Mouse (Mus musculus) heart, embryonic 13.5 days (tissue): ENCODE data around the gene Ajuba. TPM values are rescaled to one million over a fixed set of nuclear protein-coding genes. Genes with fewer than 3 reads are reported as not detected.

Experiments
- ATAC-seq: fragments of 200-750 bp; cut with Nextera tagmentation; 2 replicates; pipeline ENCODE4 v1.8.0; 2017; ENCODE audit warnings: moderate TSS enrichment; ENCODE audit not compliant: insufficient number of reproducible peaks, low FRiP score, low TSS enrichment; ENCODE audit errors: extremely low read depth
- H3K27ac ChIP-seq: fragments of 300-500 bp; sonication (generic); replicated peaks from 2 replicates; pipeline ENCODE4 v1.5.1; 2015; ENCODE audit warnings: moderate library complexity, mild to moderate bottlenecking, inconsistent platforms
- H3K27me3 ChIP-seq: fragments of 300-500 bp; sonication (generic); replicated peaks from 2 replicates; pipeline ENCODE4 v1.6.1; 2015; ENCODE audit warnings: mild to moderate bottlenecking, inconsistent platforms
- H3K36me3 ChIP-seq: fragments of 300-500 bp; sonication (generic); 2 replicates; pipeline ENCODE4 v1.6.1; 2015; ENCODE audit warnings: mild to moderate bottlenecking, inconsistent platforms
- H3K4me1 ChIP-seq: fragments of 300-500 bp; sonication (generic); 2 replicates; pipeline ENCODE4 v1.6.1; 2015; ENCODE audit warnings: inconsistent platforms
- H3K4me2 ChIP-seq: fragments of 300-500 bp; sonication (generic); 2 replicates; pipeline ENCODE4 v1.6.1; 2015; ENCODE audit warnings: inconsistent platforms, mild to moderate bottlenecking, moderate library complexity
- H3K4me3 ChIP-seq: fragments of 300-500 bp; sonication (generic); 2 replicates; pipeline ENCODE4 v1.5.1; 2015; ENCODE audit warnings: moderate library complexity, mild to moderate bottlenecking, inconsistent platforms
- H3K9ac ChIP-seq: fragments of 300-500 bp; sonication (generic); 2 replicates; pipeline ENCODE4 v1.6.1; 2015; ENCODE audit warnings: inconsistent platforms, mild to moderate bottlenecking, moderate library complexity
- H3K9me3 ChIP-seq: fragments of 300-500 bp; sonication (generic); 2 replicates; pipeline ENCODE4 v1.6.1; 2016; ENCODE audit warnings: inconsistent platforms
- WGBS: fragments of 180-500 bp; shearing (Covaris S2); methylation state at CpG from one replicate; pipeline ENCODE4 v1.1.7; 2015; ENCODE audit warnings: mixed read lengths; 5-methylcytosine and 5-hydroxymethylcytosine counted together
- polyA plus RNA-seq: library from polyadenylated mRNA; unstranded; fragments of >200 nt; fragmentation: Nextera tagmentation; extraction: Ambion mirVana; gene quantifications from 2 replicates; pipeline ENCODE4 v1.2.1, GENCODE M21; 2015

Ajuba gene
- polyA plus RNA-seq, 1 experiment from 2014 or later, result 28.1 TPM

- ATAC-seq, result no peak
- Histone ChIP-seq H3K27me3 (no peaks in the 10 kb centered on the region), H3K9ac (no peak overlapping the region), H3K9me3 (no peaks in the 10 kb centered on the region), H3K4me1 (peaks cover 55% of the 10 kb centered on the region), H3K36me3 (peaks cover 28% of the 10 kb centered on the region), H3K4me2 (no peak overlapping the region), H3K4me3 (no peak overlapping the region), H3K27ac (no peak overlapping the region)
- 92% methylated on average over 16 of the region's 16 CpGs for WGBS
These were observed 13.7 kb upstream of the Ajuba start for GRCm38 (mm10) chr14:54591056-54591455.

- Histone ChIP-seq H3K4me1 (peaks cover 12% of the 10 kb centered on the region), H3K4me3 (no peak overlapping the region), H3K27ac (no peak overlapping the region), H3K27me3 (no peaks in the 10 kb centered on the region), H3K4me2 (no peak overlapping the region), H3K9me3 (no peaks in the 10 kb centered on the region), H3K36me3 (peaks cover 32% of the 10 kb centered on the region), H3K9ac (no peak overlapping the region)
- ATAC-seq, result no peak
- WGBS, result 33% methylated on average over 7 of the region's 7 CpGs
These were observed 6.5 kb upstream of the Ajuba start for GRCm38 (mm10) chr14:54583681-54584338.

GRCm38 (mm10) chr14:54582536-54582935 lies 5.2 kb upstream of the Ajuba start:
- ATAC-seq, result no peak

GRCm38 (mm10) chr14:54579638-54580037 lies 2.3 kb upstream of the Ajuba start:
- Histone ChIP-seq H3K4me2 (no peak overlapping the region), H3K36me3 (peaks cover 16% of the 10 kb centered on the region), H3K4me1 (peaks cover 17% of the 10 kb centered on the region), H3K9ac (no peak overlapping the region), H3K4me3 (no peak overlapping the region), H3K9me3 (no peaks in the 10 kb centered on the region), H3K27me3 (no peaks in the 10 kb centered on the region), H3K27ac (no peak overlapping the region)
- 74% methylated on average over 7 of the region's 7 CpGs for WGBS
- no peak for ATAC-seq

More at GRCm38 (mm10) chr14:54582536-54582935, 5.2 kb upstream of the Ajuba start:
- peaks cover 32% of the 10 kb centered on the region for H3K36me3 ChIP-seq
- H3K4me1 ChIP-seq, result peaks cover 8% of the 10 kb centered on the region
- no peaks in the 10 kb centered on the region for H3K27me3 ChIP-seq
- 89% methylated on average over 9 of the region's 9 CpGs for WGBS
- H3K4me3 ChIP-seq, result no peak overlapping the region
- no peak overlapping the region for H3K27ac ChIP-seq
- H3K4me2 ChIP-seq, result no peak overlapping the region
- no peak overlapping the region for H3K9ac ChIP-seq
- H3K9me3 ChIP-seq, result no peaks in the 10 kb centered on the region

- WGBS, result under 1% methylated on average over 10 of the region's 10 CpGs
- ATAC-seq, result no peak
These were observed 705 bp upstream of the Ajuba start for GRCm38 (mm10) chr14:54578063-54578462.

GRCm38 (mm10) chr14:54576241-54577088 lies 893 bp downstream of the Ajuba start:
- Histone ChIP-seq H3K4me2 (peak overlapping the region; percentile 81), H3K27me3 (no peaks in the 10 kb centered on the region), H3K4me1 (peaks cover 49% of the 10 kb centered on the region), H3K36me3 (peaks cover 20% of the 10 kb centered on the region), H3K9ac (peak overlapping the region; percentile 99), H3K9me3 (no peaks in the 10 kb centered on the region), H3K27ac (peak overlapping the region; percentile 96), H3K4me3 (peak overlapping the region; percentile 92)
- WGBS, result under 1% methylated on average over 84 of the region's 84 CpGs
- no peak for ATAC-seq

More at GRCm38 (mm10) chr14:54578063-54578462, 705 bp upstream of the Ajuba start:
- H3K27ac ChIP-seq, result peak overlapping the region; percentile 96
- no peaks in the 10 kb centered on the region for H3K27me3 ChIP-seq
- peak overlapping the region; percentile 81 for H3K4me2 ChIP-seq
- H3K4me3 ChIP-seq, result peak overlapping the region; percentile 92
- H3K36me3 ChIP-seq, result peaks cover 16% of the 10 kb centered on the region
- peaks cover 33% of the 10 kb centered on the region for H3K4me1 ChIP-seq
- H3K9me3 ChIP-seq, result no peaks in the 10 kb centered on the region
- peak overlapping the region; percentile 99 for H3K9ac ChIP-seq

GRCm38 (mm10) chr14:54575631-54576030 lies 1.7 kb downstream of the Ajuba start:
- peak overlapping the region; percentile 96 for H3K27ac ChIP-seq
- under 1% methylated on average over 38 of the region's 39 CpGs for WGBS
- ATAC-seq, result peak; percentile 11; the same call in 1 of the 2 replicates
- peak overlapping the region; percentile 92 for H3K4me3 ChIP-seq
- peaks cover 28% of the 10 kb centered on the region for H3K36me3 ChIP-seq
- no peaks in the 10 kb centered on the region for H3K27me3 ChIP-seq
- H3K4me2 ChIP-seq, result peak overlapping the region; percentile 81
- H3K9me3 ChIP-seq, result no peaks in the 10 kb centered on the region
- H3K4me1 ChIP-seq, result peaks cover 54% of the 10 kb centered on the region
- H3K9ac ChIP-seq, result peak overlapping the region; percentile 99

- peaks cover 59% of the 10 kb centered on the region for H3K4me1 ChIP-seq
- no peaks in the 10 kb centered on the region for H3K27me3 ChIP-seq
- H3K36me3 ChIP-seq, result peaks cover 34% of the 10 kb centered on the region
- H3K4me2 ChIP-seq, result peak overlapping the region; percentile 81
- peak overlapping the region; percentile 99 for H3K9ac ChIP-seq
- H3K9me3 ChIP-seq, result no peaks in the 10 kb centered on the region
- H3K27ac ChIP-seq, result peak overlapping the region; percentile 96
- no peak for ATAC-seq
- WGBS, result 4% methylated on average over 8 of the region's 8 CpGs
- H3K4me3 ChIP-seq, result peak overlapping the region; percentile 92
These were observed 2.3 kb downstream of the Ajuba start for GRCm38 (mm10) chr14:54575031-54575430.

GRCm38 (mm10) chr14:54574253-54574652 lies 3.1 kb downstream of the Ajuba start:
- H3K9me3 ChIP-seq, result no peaks in the 10 kb centered on the region
- 20% methylated on average over 4 of the region's 4 CpGs for WGBS
- no peaks in the 10 kb centered on the region for H3K27me3 ChIP-seq
- no peak for ATAC-seq
- H3K4me3 ChIP-seq, result peak overlapping the region; percentile 92
- peak overlapping the region; percentile 81 for H3K4me2 ChIP-seq
- H3K27ac ChIP-seq, result peak overlapping the region; percentile 96
- peaks cover 67% of the 10 kb centered on the region for H3K4me1 ChIP-seq
- H3K36me3 ChIP-seq, result peaks cover 42% of the 10 kb centered on the region
- H3K9ac ChIP-seq, result peak overlapping the region; percentile 99

GRCm38 (mm10) chr14:54572790-54573736 lies 4.3 kb downstream of the Ajuba start:
- Histone ChIP-seq H3K4me1 (peaks cover 65% of the 10 kb centered on the region), H3K27ac (peak overlapping the region; percentile 96), H3K4me2 (peak overlapping the region; percentile 81), H3K9ac (peak overlapping the region; percentile 99), H3K9me3 (no peaks in the 10 kb centered on the region), H3K4me3 (peak overlapping the region; percentile 92), H3K36me3 (peaks cover 53% of the 10 kb centered on the region), H3K27me3 (no peaks in the 10 kb centered on the region)
- 10% methylated on average over 11 of the region's 14 CpGs for WGBS
- ATAC-seq, result peak; percentile 35
